Mouse (Mus musculus): ENCODE data around the gene Cpa5. TPM values are rescaled to one million over a fixed set of nuclear protein-coding genes. Genes with fewer than 3 reads are reported as not detected.

The Cpa5 gene
- polyA plus RNA-seq, 1 experiment, result not detected

DNA sequence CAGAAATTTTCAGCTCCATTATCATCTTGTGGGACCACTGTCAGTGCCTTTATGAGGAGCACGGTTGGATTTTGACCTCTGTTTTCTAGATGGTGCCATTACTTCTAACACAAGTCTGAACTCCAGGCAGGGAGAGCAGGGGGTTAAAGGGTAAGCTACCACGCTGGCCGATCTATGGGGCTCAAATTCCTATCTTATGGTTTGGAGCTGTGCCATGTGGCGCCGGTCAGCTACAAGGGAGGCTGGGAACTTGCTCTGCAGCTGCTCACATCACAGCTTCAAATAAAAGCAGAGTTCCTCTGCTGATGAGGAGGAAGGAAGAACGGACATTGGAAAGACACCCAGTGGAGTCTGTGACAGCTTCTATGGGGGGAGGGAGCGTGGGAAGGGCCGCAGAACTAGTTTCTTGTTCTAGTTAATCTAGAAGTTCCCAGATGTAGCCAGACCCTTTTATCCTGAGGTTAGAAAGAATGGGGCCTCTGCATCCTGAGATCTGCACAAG, 24.6 kb downstream of the Cpa5 start:
- no peaks in the 10 kb centered on the region for H3K4me1 ChIP-seq (ENCODE audit: control insufficient read depth, insufficient read depth, low read length)
- WGBS, result 40% methylated on average over 8 of the region's 8 CpGs
- no peak overlapping the region for H3K4me3 ChIP-seq (replicated peaks; ENCODE audit: extremely low read depth, low read depth, low read length)
- no peak for DNase-seq
- TF ChIP-seq POLR2A (IDR thresholded peaks at IDR 0.05; ENCODE audit: borderline replicate concordance, extremely low read depth, low read depth, low read length), result no peak
- TF ChIP-seq CTCF (IDR thresholded peaks at IDR 0.05; ENCODE audit: insufficient read depth, low read length), result no peak

- no peak overlapping the region for H3K4me3 ChIP-seq (replicated peaks; ENCODE audit: extremely low read depth, low read depth, low read length)
- 64% methylated on average over 4 of the region's 4 CpGs for WGBS
- no peaks in the 10 kb centered on the region for H3K4me1 ChIP-seq (ENCODE audit: control insufficient read depth, insufficient read depth, low read length)
- DNase-seq, result no peak
- no peak for TF ChIP-seq CTCF (IDR thresholded peaks at IDR 0.05; ENCODE audit: insufficient read depth, low read length)
- no peak for TF ChIP-seq POLR2A (IDR thresholded peaks at IDR 0.05; ENCODE audit: borderline replicate concordance, extremely low read depth, low read depth, low read length)
Measured at GRCm38 (mm10) chr6:30636186-30636842, 25.5 kb downstream of the Cpa5 start.

GRCm38 (mm10) chr6:30638674-30639268, 28.0 kb downstream of the Cpa5 start, which contains the start of gene Cpa1:
TSS of gene Cpa1 (plus strand) at chr6:30639218.
- WGBS, result 87% methylated on average over 5 of the region's 5 CpGs
- H3K4me3 ChIP-seq (replicated peaks; ENCODE audit: extremely low read depth, low read depth, low read length), result no peak within 1 kb of the TSS
- H3K4me1 ChIP-seq (ENCODE audit: control insufficient read depth, insufficient read depth, low read length), result peaks cover 2% of the 10 kb centered on the region
- no peak for DNase-seq
- TF ChIP-seq CTCF (IDR thresholded peaks at IDR 0.05; ENCODE audit: insufficient read depth, low read length) (no peak), POLR2A (IDR thresholded peaks at IDR 0.05; ENCODE audit: borderline replicate concordance, extremely low read depth, low read depth, low read length) (no peak)

GRCm38 (mm10) chr6:30643694-30644460, 33.1 kb downstream of the Cpa5 start:
- Histone ChIP-seq H3K4me1 (ENCODE audit: control insufficient read depth, insufficient read depth, low read length) (peaks cover 2% of the 10 kb centered on the region), H3K4me3 (replicated peaks; ENCODE audit: extremely low read depth, low read depth, low read length) (no peak overlapping the region)
- no peak for DNase-seq
- TF ChIP-seq CTCF (IDR thresholded peaks at IDR 0.05; ENCODE audit: insufficient read depth, low read length) (no peak), POLR2A (IDR thresholded peaks at IDR 0.05; ENCODE audit: borderline replicate concordance, extremely low read depth, low read depth, low read length) (no peak)
- WGBS, result 53% methylated on average over 12 of the region's 12 CpGs

DNA sequence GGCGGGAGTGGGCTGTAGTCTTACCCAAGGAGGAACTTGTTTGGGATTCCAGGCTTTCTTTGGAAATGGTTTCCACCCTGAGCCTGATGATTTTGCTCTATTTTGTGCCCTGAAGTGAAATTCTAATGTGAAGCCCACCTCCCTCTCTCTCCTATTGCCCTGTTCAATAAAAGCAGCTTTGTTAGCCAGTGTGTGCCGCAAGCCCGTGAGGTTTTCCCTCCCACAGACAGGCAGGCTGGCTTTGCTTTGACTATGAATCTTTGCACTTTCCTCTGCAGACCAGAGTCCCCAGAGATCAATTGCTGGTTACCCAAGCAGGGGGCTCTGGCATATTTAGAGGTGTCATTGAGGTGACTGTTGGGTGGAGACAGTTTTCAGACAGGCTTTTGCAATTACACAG, 33.7 kb downstream of the Cpa5 start:
- Histone ChIP-seq H3K4me3 (replicated peaks; ENCODE audit: extremely low read depth, low read depth, low read length) (no peak overlapping the region), H3K4me1 (ENCODE audit: control insufficient read depth, insufficient read depth, low read length) (peaks cover 2% of the 10 kb centered on the region)
- TF ChIP-seq POLR2A (IDR thresholded peaks at IDR 0.05; ENCODE audit: borderline replicate concordance, extremely low read depth, low read depth, low read length), result no peak
- no peak for TF ChIP-seq CTCF (IDR thresholded peaks at IDR 0.05; ENCODE audit: insufficient read depth, low read length)
- DNase-seq, result no peak
- 90% methylated on average over 3 of the region's 3 CpGs for WGBS

DNA sequence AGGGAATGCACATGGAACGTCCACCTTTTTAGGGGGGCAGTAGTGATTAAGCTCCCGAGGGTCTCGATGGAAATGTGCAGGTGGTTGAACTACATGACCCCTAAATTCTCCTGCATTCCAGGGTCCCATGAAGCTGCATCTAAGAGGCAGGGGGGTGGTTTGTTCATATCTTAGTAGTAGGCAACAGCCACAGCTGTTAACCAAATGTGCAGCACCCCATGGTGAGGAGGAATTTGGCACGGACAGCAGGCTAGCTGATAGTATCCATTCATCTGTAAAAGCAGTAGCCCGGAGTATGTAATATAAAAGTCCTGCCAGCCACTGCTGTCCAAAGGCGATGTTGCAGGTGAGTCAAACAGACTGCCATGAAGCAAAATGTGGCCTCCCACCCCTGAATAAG, 34.6 kb downstream of the Cpa5 start:
- Histone ChIP-seq H3K4me3 (replicated peaks; ENCODE audit: extremely low read depth, low read depth, low read length) (no peak overlapping the region), H3K4me1 (ENCODE audit: control insufficient read depth, insufficient read depth, low read length) (peaks cover 2% of the 10 kb centered on the region)
- no peak for DNase-seq
- TF ChIP-seq POLR2A (IDR thresholded peaks at IDR 0.05; ENCODE audit: borderline replicate concordance, extremely low read depth, low read depth, low read length), result no peak
- TF ChIP-seq CTCF (IDR thresholded peaks at IDR 0.05; ENCODE audit: insufficient read depth, low read length), result no peak
- WGBS, result 88% methylated on average over 6 of the region's 6 CpGs

DNA sequence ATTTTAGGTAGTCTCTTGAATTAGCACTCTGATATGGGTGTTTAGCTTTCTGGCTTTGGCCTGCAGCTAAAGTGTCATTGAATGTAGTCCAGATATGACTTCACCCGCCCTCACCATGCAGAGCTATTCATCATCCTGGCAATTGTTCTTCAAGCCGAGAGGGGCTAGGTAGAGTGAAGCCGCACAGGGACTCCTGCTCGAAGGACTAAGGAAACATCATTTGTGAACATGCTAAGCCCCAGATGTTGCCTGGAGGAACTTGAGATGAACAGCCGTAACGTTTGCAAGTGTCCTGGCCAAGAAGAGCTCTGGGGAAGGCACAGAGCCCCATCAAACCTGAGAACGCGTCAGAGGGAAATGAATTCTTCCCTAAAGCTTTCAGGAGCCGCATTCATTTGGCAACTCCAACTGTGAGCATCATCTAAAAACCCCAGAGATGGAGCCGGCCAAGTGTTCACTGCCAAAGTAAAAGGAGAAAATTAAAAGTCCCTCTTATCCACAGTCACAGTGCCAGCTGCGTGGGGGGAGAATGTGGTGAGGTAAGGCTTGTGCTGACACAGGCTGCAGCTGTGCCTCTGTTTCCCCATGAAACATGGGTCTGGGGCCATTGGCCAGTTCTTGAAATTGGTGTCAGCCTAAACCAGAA, 39.0 kb downstream of the Cpa5 start:
- no peak for DNase-seq
- WGBS, result 61% methylated on average over 11 of the region's 11 CpGs
- peaks cover 3% of the 10 kb centered on the region; the same call in 1 of the 2 replicates for H3K4me1 ChIP-seq (ENCODE audit: control insufficient read depth, insufficient read depth, low read length)
- TF ChIP-seq POLR2A (IDR thresholded peaks at IDR 0.05; ENCODE audit: borderline replicate concordance, extremely low read depth, low read depth, low read length), result no peak
- no peak overlapping the region for H3K4me3 ChIP-seq (replicated peaks; ENCODE audit: extremely low read depth, low read depth, low read length)

GRCm38 (mm10) chr6:30652425-30653188, 41.8 kb downstream of the Cpa5 start:
- no peak overlapping the region for H3K4me3 ChIP-seq (replicated peaks; ENCODE audit: extremely low read depth, low read depth, low read length)
- TF ChIP-seq CTCF (IDR thresholded peaks at IDR 0.05; ENCODE audit: insufficient read depth, low read length) (no peak), POLR2A (IDR thresholded peaks at IDR 0.05; ENCODE audit: borderline replicate concordance, extremely low read depth, low read depth, low read length) (no peak)
- WGBS, result 49% methylated on average over 9 of the region's 9 CpGs
- no peak for DNase-seq
- peaks cover 3% of the 10 kb centered on the region; the same call in 1 of the 2 replicates for H3K4me1 ChIP-seq (ENCODE audit: control insufficient read depth, insufficient read depth, low read length)
